Mouse (Mus musculus) forebrain, embryonic 14.5 days (tissue): Measurements from ENCODE around the gene Npat. TPM values are rescaled to one million over a fixed set of nuclear protein-coding genes. Genes with fewer than 3 reads are reported as not detected.

Source experiments
- ATAC-seq: fragments of 200-750 bp; cut with Nextera tagmentation; 2 replicates; pipeline ENCODE4 v1.8.0; 2017; ENCODE audit warnings: mild to moderate bottlenecking, moderate library complexity
- DNase-seq: peaks from one replicate; pipeline ENCODE4 v3.0.0-alpha.2; 2015; ENCODE audit warnings: low spot score
- H3K27ac ChIP-seq: fragments of 300-500 bp; sonication (generic); 2 replicates; pipeline ENCODE4 v1.5.1; 2014; ENCODE audit warnings: low read depth, mild to moderate bottlenecking, control low read depth, low read length, moderate library complexity
- H3K27me3 ChIP-seq: fragments of 300-500 bp; sonication (generic); replicated peaks from 2 replicates; pipeline ENCODE4 v1.6.1; 2014; ENCODE audit warnings: low read length, control low read depth, mixed read lengths; ENCODE audit not compliant: control insufficient read depth, insufficient read depth
- H3K36me3 ChIP-seq: fragments of 300-500 bp; sonication (generic); 2 replicates; pipeline ENCODE4 v1.6.1; 2014; ENCODE audit warnings: low read length, control low read depth; ENCODE audit not compliant: control insufficient read depth, insufficient read depth
- H3K4me1 ChIP-seq: fragments of 300-500 bp; sonication (generic); 2 replicates; pipeline ENCODE4 v1.6.1; 2014; ENCODE audit warnings: antibody characterized with exemption, low read length, control low read depth; ENCODE audit not compliant: control insufficient read depth, insufficient read depth
- H3K4me2 ChIP-seq: fragments of 300-500 bp; sonication (generic); 2 replicates; pipeline ENCODE4 v1.6.1; 2014; ENCODE audit warnings: mild to moderate bottlenecking, control low read depth, low read length
- H3K4me3 ChIP-seq: fragments of 300-500 bp; sonication (generic); 2 replicates; pipeline ENCODE4 v1.5.1; 2014; ENCODE audit warnings: low read depth, low read length, control low read depth
- H3K9ac ChIP-seq: fragments of 300-500 bp; sonication (generic); 2 replicates; pipeline ENCODE4 v1.6.1; 2014; ENCODE audit warnings: mild to moderate bottlenecking, low read length, control low read depth, moderate library complexity
- H3K9me3 ChIP-seq: fragments of 300-500 bp; sonication (generic); replicated peaks from 2 replicates; pipeline ENCODE4 v1.6.1; 2016; ENCODE audit warnings: low read length, control low read depth, mixed read lengths; ENCODE audit not compliant: control insufficient read depth
- WGBS: fragments of 180-500 bp; shearing (Covaris S2); extraction: QIAGEN DNeasy Blood & Tissue Kit; methylation state at CpG from one replicate; pipeline ENCODE4 v1.1.7; 2014; 5-methylcytosine and 5-hydroxymethylcytosine counted together
- polyA plus RNA-seq: library from polyadenylated mRNA; unstranded; fragments of >200 nt; fragmentation: Nextera tagmentation; extraction: Ambion mirVana; gene quantifications from 2 replicates; pipeline ENCODE4 v1.2.1, GENCODE M21; 2014

The Npat gene
- 13.9 and 15.3 TPM in 2 replicates for polyA plus RNA-seq

- under 1% methylated on average over 69 of the region's 69 CpGs for WGBS
- Histone ChIP-seq H3K9me3 (no peaks in the 10 kb centered on the region), H3K27me3 (no peaks in the 10 kb centered on the region), H3K4me2 (peak within 1 kb of the TSS; percentile 88), H3K9ac (peak within 1 kb of the TSS; percentile 91), H3K36me3 (peaks cover 4% of the 10 kb centered on the region), H3K4me1 (peaks cover 13% of the 10 kb centered on the region), H3K4me3 (peak within 1 kb of the TSS; percentile 63), H3K27ac (peak within 1 kb of the TSS; percentile 88)
- peak; percentile 100 for DNase-seq
- peak; percentile 99 for ATAC-seq
Measured at GRCm38 (mm10) chr9:53536558-53537320, at the start of gene Npat, which contains the start of gene Atm. Gene Npat (plus strand): TSS chr9:53537047. Gene Atm (minus strand): TSS chr9:53536740.

GRCm38 (mm10) chr9:53508053-53508452 is 28.8 kb upstream of the Npat start:
- Histone ChIP-seq H3K9ac (no peak overlapping the region), H3K36me3 (peaks cover 22% of the 10 kb centered on the region; the same call in 1 of the 2 replicates), H3K9me3 (no peaks in the 10 kb centered on the region), H3K4me2 (no peak overlapping the region), H3K27ac (no peak overlapping the region), H3K4me1 (no peaks in the 10 kb centered on the region), H3K4me3 (no peak overlapping the region), H3K27me3 (no peaks in the 10 kb centered on the region)
- ATAC-seq, result no peak
- no peak for DNase-seq
- 94% methylated on average over 7 of the region's 7 CpGs for WGBS

GRCm38 (mm10) chr9:53514091-53514490 is 22.8 kb upstream of the Npat start:
- H3K4me1 ChIP-seq, result no peaks in the 10 kb centered on the region
- ATAC-seq (no peak), DNase-seq (no peak)
- no peaks in the 10 kb centered on the region for H3K27me3 ChIP-seq
- H3K4me3 ChIP-seq, result no peak overlapping the region
- peaks cover 23% of the 10 kb centered on the region; the same call in 1 of the 2 replicates for H3K36me3 ChIP-seq
- no peak overlapping the region for H3K9ac ChIP-seq
- no peak overlapping the region for H3K4me2 ChIP-seq
- no peaks in the 10 kb centered on the region for H3K9me3 ChIP-seq
- no peak overlapping the region for H3K27ac ChIP-seq

- DNase-seq, result no peak
- 82% methylated on average over 9 of the region's 9 CpGs for WGBS
- peaks cover 25% of the 10 kb centered on the region for H3K36me3 ChIP-seq
Measured at GRCm38 (mm10) chr9:53517373-53518009, 19.4 kb upstream of the Npat start.

GRCm38 (mm10) chr9:53535416-53536320 is 1.2 kb upstream of the Npat start:
- H3K4me1 ChIP-seq, result peaks cover 13% of the 10 kb centered on the region
- peak overlapping the region; percentile 63 for H3K4me3 ChIP-seq
- H3K27me3 ChIP-seq, result no peaks in the 10 kb centered on the region
- H3K27ac ChIP-seq, result peak overlapping the region; percentile 71
- no peaks in the 10 kb centered on the region for H3K9me3 ChIP-seq
- peak; percentile 8 for DNase-seq
- no peak for ATAC-seq
- peak overlapping the region; percentile 77 for H3K4me2 ChIP-seq
- peak overlapping the region; percentile 63 for H3K9ac ChIP-seq
- WGBS, result 17% methylated on average over 17 of the region's 17 CpGs
- H3K36me3 ChIP-seq, result peaks cover 12% of the 10 kb centered on the region

More at GRCm38 (mm10) chr9:53517373-53518009, 19.4 kb upstream of the Npat start:
- Histone ChIP-seq H3K27me3 (no peaks in the 10 kb centered on the region), H3K4me1 (no peaks in the 10 kb centered on the region), H3K9ac (no peak overlapping the region), H3K4me2 (no peak overlapping the region), H3K9me3 (no peaks in the 10 kb centered on the region), H3K27ac (peak overlapping the region; percentile 21; the same call in 1 of the 2 replicates), H3K4me3 (no peak overlapping the region)
- ATAC-seq, result no peak

GRCm38 (mm10) chr9:53537336-53537965 is 604 bp downstream of the Npat start:
- Histone ChIP-seq H3K36me3 (no peaks in the 10 kb centered on the region), H3K4me1 (peaks cover 13% of the 10 kb centered on the region), H3K27me3 (no peaks in the 10 kb centered on the region), H3K9ac (peak overlapping the region; percentile 91), H3K4me3 (peak overlapping the region; percentile 63), H3K27ac (peak overlapping the region; percentile 88), H3K4me2 (peak overlapping the region; percentile 88), H3K9me3 (no peaks in the 10 kb centered on the region)
- no peak for ATAC-seq
- under 1% methylated on average over 31 of the region's 34 CpGs for WGBS
- DNase-seq, result no peak

GRCm38 (mm10) chr9:53570662-53571061 is 33.8 kb downstream of the Npat start:
- DNase-seq, result peak; percentile 22
- Histone ChIP-seq H3K9me3 (no peaks in the 10 kb centered on the region), H3K9ac (no peak overlapping the region), H3K27ac (no peak overlapping the region), H3K27me3 (no peaks in the 10 kb centered on the region), H3K36me3 (peaks cover 66% of the 10 kb centered on the region), H3K4me3 (no peak overlapping the region), H3K4me1 (no peaks in the 10 kb centered on the region), H3K4me2 (no peak overlapping the region)
- no peak for ATAC-seq
- WGBS, result 79% methylated on average over 6 of the region's 6 CpGs
